Mouse (Mus musculus) heart, adult 18-20 months (tissue): ENCODE measurements at regions not wholly inside any gene's neighbourhood (a gene's known extent, or its start where the extent isn't known, plus 50 kb on each side); places are given as distances from the start of the nearest gene placed in this dataset.
"Not testable (repeated sequence)": the region's sequence is repeated elsewhere in the genome, so short reads cannot be mapped to it uniquely, and the experiment has no call there.

Source experiments
- DNase-seq, 2 experiments: peaks; one replicate each; pipeline ENCODE4 v3.0.0; 2021 to 2022; ENCODE audit warnings: mixed read lengths in 1 of 2
- microRNA-seq, 2 experiments: library from miRNA; unstranded; fragments of <30 nt; microRNA quantifications; one replicate each; pipeline ENCODE4 v1.2.0; 2022

GRCm38 (mm10) chr12:115803675-115804074, 243.8 kb upstream of the Zfp386 start:
- not testable (repeated sequence) for DNase-seq

- no peak for DNase-seq
Observed at GRCm38 (mm10) chr12:115807978-115808377, 239.5 kb upstream of the Zfp386 start.

Small RNAs in the stretch of these regions (microRNA-seq; reads per million reads assigned to microRNA genes)
- gene Gm27722 (0 reads per million in 2 experiments), gene Mir6388 (0 reads per million in 2 experiments)
